Mouse (Mus musculus): ENCODE data around the gene Nat10.

The Nat10 gene

DNA sequence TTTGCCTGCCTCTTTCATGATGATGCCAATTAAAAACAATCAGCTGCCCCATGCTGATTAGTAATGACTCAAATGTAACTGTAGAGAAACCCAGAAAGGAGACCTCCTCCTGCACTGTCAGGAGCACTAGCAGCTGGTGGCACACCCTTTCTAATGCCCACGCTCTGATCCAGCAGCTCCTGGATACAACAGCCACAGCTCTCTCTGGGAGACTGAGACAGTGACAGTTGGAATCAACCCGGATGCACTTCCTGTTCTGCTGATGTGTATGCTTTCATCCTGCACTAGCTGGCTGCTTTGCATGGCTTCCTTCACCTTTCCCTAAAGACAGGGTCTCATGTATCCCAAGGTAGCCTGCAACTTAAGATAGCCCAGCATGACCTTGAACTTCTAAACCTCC lies 15.0 kb downstream of the Nat10 start:
- no peak for DNase-seq (ENCODE audit: low read depth, low spot score)

DNA sequence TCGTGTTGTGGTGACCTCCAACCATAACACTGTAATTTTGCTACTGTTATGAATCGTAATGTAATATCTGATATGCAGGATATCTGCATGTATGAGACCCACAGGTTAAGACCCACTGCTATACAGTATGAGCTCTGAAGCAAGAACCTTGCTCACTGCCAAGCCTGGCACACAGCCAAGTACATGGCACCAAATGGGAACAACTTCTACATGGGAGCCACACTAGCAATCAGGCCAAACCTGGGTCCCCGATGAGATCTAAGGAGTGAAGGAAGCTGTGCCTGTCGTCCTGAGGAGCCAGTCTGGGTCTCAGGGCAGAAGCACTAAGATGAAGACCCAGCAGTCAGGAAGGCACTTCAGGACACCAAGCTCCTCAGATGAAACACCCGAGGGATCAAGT lies 15.6 kb downstream of the Nat10 start:
- no peak for DNase-seq (ENCODE audit: low read depth, low spot score)

DNA sequence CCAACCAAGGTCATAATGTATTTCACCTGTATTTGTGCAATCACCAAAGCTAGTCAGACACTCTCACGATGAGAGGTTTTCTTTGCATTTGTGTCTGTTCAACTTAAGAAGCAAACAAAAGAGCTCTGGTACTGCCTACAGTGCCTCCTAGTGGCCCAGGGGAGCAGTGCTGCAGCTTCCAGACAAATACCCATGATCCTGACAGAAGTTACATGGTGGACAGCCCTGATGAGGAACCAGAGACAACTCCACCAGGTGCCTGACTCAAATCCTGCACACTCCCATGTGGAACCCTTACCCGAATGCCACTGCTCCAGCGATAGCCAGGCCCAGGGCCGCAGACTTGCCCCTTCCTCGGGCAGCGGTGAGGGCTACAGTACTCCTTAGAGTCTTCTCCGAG lies 17.1 kb downstream of the Nat10 start:
- DNase-seq (ENCODE audit: low read depth, low spot score): peak; percentile 84

DNA sequence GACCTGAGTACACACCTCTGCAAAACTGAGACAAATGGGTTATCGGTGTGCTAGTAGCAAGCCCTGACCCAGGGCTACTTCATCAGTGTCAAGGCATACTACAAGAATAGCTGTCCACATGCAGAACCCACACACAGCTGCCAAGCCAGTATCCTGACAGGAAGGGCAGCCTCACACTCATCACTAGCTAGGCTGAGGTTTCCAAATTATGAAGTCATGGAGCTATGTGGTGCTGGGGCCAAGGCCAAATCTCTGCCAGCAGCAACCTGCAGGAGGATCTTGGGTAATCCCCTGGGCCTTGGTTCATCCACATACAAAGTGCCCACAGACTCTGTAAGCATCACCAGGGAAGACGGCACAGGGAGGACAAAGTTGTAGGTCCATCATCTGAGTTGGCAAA lies 17.5 kb downstream of the Nat10 start:
- DNase-seq (ENCODE audit: low read depth, low spot score): no peak

DNA sequence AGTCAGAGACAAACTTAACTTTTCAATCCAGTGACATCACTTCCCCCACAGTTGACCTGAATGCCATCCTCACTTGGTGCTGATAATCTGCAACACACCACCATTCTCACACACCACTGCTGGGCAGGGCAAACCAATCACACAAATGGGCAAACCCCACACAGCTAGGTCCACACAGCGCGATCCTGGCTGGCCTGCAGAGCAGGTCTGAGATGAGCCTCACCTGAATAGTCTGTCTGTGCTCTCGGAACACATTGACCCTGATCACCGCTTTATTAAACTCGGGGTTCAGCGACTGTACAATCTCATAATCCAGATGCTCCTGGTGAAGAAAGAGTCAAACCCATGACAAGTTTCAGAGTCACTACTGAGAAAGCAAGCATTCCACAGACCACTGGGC lies 18.2 kb downstream of the Nat10 start:
- DNase-seq (ENCODE audit: low read depth, low spot score): no peak

DNA sequence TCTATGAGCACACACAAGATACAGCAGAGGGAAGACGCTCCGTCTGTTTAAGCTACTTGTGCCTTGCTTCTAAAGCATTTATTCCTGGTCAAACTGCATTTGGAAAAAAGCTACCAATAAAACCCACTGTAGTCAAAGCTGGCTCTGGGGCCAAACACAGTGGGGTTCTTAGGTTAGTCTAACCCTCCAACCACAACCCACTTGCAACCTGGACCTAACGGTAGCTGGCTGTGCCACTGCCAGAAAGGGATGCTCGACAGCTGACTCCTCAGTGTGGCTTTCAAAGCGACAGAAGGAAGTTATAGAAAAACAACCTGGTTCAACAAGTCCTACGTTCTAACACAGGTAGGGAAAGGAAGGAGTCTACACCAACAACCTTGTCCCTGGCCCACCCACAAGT lies 29.6 kb downstream of the Nat10 start:
- no peak for DNase-seq (ENCODE audit: low read depth, low spot score)

DNA sequence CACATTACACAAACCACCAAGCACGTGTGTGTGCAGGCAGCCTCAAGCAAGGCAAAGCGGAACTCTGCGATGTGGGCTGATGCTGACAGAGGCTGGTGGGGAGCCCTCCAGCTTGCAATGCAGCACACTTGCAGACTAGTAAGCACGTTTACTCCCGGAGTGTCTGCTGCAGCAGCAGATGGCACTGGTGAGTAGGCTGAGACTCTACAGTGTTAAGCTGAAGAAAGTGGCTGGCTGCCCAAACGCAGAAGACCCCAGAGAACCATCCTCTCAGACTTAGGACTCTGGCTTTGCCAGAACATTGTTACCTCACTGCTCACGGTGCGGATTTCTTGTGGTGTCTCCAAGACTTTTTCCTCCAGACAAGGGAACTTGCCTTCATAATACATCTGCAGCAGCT lies 30.1 kb downstream of the Nat10 start:
- DNase-seq (ENCODE audit: low read depth, low spot score): no peak

DNA sequence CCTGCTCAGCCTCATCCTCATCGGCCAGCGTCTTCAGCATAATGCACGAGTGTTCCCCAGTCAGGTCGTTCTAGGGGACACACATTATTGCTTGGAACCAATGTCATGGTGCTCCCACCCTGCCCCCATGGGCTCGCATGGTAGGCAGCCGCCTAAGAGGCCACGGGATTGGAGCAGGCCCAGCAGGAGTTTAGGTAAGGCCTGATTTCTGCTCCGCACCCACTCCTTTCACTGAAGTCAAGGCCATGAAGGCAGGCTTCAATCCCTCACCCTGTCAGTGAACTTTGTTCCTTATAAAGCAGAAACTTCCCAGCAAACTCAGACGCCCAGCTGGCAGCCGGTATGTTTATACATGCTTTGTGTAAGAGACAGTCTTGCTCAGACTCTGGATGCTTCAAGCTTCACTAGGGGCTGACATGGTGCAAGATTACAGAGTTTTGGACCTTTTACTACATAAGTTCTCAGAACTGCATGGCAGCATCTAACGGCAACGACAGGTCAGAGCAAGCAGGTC lies 33.0 kb downstream of the Nat10 start:
- peak; percentile 23 for DNase-seq (ENCODE audit: low read depth, low spot score)

DNA sequence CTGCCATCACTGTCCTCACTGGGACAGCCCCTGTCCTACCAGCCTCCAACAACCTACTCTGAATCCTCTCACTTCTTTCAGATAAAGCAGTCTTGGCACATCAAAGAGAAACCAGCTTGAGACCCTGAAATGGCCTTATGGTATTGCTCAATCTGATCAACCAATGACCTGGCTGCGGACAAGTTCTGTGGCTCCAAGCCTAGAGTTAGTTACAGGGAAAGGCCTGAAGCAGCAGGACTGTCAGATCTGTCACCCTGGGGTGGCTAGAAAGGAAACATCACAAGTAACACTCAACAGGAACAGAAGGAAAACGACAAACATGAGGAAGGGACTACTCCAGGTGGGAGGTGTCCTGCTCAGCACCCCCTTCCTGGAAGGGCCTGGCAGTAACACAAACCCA lies 36.5 kb downstream of the Nat10 start:
- no peak for DNase-seq (ENCODE audit: low read depth, low spot score)

DNA sequence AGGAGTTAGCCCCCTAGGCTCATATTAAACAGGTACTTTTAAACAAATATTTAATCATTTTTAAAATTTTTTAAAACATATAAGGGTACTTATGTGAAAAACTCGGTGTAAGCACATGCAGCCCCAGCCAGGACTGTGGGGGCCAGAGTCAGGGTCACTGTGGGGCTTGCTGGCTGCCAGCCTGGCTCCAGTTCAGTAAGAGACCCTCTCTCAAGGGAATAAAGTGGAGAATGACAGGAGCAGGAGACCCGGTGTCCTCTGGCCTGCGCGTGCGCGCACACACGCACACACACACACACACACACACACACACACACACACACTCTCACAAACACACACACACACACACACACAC lies 41.8 kb downstream of the Nat10 start:
- DNase-seq (ENCODE audit: low read depth, low spot score): no peak

DNA sequence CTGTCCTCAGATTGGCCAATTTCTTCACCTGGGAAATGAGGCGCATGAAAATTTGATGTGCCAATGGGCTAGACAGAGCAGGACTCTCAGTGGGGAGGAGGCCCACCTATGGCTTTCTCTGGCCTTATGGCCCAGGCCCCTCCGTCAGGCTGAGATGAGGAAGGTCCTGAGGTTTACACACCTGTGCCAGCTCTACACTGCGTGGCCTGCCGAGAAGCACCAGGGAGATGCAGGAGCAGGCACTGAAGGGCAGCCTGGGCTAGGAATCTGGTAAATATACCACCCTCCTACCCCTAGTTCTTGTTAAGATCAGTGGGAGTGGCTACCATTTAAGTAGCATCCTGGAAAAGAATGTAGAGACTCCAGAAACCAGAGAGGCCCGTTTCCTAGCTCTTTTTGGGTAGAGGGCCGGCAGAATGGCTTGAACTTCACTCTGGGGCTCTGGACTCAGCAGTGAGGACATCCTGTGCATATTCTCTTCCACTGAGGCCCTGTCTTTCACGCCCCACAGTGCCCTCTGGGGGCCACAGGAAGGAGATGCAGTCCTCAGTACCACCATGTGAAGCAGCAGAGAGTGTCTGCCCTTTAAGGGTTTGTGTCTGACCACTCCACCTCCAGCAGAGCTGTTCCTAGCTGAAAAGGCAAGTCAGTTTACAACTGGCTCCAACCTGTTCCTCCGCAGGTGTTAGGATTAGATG lies 42.3 kb downstream of the Nat10 start:
- peak; percentile 89 for DNase-seq (ENCODE audit: low read depth, low spot score)

DNA sequence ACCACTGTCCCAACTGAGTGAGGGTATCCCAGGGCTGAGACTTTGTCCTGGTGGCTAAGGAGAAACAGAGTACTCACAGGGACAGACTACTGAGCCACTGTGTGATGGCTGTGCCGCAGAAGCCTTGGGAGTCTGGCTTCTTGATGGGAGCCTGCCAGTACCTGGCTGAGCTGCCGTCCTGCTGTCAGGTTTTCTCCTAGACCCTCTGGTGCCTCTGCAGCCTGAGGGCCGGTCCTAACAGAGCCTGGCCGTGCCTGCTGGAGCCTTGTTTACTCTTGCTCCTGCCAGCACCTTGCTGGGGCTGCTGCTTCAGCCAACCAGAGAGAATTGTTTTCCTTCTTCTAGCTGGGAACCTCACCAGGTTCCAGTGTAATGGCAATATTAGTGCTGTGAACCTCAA lies 46.7 kb downstream of the Nat10 start:
- DNase-seq (ENCODE audit: low read depth, low spot score): no peak

DNA sequence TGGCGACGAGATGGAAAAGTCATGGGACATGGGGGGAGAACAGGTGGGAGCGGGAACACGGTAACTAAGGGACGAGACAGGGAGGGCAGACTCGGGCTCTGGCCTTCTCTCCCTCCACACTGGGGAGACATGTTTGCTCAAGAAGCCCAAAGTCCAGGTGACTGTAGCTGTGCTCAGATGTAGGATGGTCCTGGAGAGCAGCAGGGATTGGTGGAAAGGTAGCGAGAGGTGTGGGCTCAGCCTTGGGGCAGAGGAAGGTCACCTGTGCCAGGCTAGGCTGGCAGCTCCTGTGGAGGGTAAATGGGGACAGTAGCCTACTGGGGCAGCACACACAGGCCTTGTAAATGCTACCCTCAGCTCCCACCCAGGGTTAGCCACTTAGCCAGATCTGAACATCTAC lies 47.2 kb downstream of the Nat10 start:
- DNase-seq (ENCODE audit: low read depth, low spot score): no peak

DNA sequence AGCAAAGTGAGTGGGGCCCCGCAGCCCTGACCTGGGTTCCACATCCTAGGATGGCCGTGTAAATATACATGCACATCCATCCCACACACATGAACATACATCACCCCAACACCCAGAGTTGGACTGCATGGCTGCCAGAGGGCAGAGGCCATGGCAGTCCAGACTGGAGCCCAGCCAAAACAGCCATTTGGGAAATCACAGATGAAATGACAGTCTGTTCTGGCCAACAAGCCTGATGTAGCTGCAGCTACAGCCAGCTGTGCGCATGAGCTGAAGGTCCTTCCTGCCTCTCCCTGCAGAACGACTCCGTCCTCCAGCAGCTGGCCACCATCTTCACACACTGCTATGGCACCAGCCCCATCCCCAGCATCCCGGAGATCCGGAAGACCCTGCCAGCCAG lies 50.2 kb downstream of the Nat10 start:
- no peak for DNase-seq (ENCODE audit: low read depth, low spot score)

DNA sequence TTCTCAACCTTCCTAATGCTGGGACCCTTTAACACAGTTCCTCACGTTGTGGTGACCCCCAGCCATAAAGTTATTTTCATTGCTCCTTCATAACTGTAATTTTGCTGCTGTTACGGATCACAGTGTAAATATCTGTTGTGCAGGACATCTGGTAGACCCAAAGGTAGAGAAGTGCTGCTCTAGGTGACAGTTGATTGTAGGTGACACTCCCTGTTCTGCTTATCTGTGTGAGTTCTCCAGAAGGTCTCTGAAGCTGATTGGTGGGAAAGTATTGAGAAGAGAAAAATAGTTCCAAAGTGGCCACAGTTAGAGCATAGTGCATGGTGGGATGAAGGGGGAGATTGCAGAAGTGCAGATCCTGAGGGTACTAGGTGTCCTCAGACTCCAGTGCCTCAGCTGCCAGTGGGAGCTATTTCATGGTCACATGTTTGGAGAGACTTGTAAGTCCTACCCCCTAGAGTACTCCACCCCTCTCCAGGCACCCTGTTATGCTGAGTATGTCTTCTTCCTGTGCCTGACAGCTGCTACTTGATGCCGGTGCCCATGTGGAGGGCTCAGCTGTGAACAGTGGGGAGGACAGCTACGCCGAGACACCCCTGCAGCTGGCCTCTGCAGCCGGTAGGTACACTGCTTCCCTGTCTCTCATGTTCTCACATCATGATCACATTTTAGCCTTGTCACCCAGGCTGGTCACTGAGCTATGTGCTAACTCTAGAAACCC lies 53.9 kb downstream of the Nat10 start:
- no peak for DNase-seq (ENCODE audit: low read depth, low spot score)

DNA sequence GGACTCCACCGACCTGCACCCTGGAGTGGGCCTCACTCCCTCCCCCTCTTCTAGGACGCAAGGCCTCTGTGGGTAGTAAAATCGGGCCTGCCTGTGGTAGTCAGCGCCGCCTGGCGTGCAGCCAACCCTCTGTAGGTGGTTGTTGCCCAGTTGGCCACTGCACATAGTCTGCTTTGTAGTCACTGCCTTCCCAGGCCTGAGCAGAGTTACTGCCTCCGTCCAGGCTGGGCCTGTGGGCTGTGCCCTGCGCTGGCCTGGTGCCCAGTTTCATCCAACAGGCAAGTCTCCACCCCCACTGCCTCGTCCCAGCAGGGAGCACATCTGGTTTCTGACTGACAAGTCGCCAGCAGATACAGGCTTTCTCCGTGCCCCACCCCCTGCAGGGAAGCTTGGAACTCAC lies 54.8 kb downstream of the Nat10 start:
- DNase-seq (ENCODE audit: low read depth, low spot score): no peak

DNA sequence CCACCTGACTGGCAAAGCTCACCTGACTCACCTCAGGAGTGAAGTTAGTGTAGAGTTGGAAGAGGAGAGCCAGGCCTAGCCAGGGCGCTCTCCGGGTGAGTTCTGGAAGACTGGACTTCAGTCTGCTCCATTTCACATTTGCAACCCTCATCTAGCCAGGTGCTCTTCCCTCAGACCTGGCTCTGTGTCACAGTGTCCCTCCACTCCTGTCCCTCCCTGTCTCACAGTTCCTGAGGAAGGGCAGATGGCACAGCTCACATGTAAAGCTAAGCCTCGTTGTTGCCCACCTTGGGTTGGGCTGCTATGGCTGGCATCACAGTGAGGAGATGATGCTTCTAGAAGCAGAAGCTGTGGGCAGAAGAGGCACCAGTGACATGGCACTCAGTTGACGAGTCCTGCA lies 55.2 kb downstream of the Nat10 start:
- DNase-seq (ENCODE audit: low read depth, low spot score): no peak

DNA sequence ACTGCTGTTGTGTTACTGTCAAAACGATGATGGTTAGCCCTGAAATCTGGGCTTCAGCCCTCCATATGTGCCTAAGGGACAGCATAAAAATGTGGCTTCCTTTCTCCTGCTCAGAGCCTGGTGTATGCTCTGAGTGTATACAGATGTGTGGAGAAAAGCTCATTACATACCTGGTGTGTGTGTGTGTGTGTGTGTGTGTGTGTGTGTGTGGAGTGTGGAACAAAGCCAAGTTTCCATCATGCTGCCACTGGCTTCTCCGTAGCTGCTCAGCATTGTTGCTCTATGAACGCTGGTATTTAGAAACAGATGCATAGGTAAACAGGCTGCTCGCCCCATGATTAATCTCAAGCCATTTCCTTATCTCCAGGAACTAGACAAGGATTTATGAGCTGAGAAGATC lies 57.2 kb downstream of the Nat10 start:
- DNase-seq (ENCODE audit: low read depth, low spot score): no peak

DNA sequence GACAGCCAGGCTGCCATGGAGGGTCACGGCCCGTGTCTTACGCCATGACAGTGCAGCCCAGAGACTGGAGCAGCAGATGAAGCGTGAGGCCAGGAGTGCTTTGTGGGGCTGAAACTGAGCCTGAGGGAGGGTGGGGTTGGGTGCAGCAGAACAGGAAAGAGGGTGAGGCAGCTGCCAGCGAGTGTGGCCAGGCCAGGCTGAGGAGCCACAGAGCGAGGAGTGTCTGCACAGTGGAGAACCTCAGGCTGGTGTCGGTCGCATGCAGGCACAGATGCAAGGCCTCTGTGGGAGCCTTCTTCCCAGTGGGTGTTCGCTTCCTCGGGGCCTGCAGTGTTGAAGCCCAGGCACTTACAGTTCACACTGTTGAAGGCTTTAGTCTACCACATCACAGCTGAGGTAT lies 57.7 kb downstream of the Nat10 start:
- no peak for DNase-seq (ENCODE audit: low read depth, low spot score)

DNA sequence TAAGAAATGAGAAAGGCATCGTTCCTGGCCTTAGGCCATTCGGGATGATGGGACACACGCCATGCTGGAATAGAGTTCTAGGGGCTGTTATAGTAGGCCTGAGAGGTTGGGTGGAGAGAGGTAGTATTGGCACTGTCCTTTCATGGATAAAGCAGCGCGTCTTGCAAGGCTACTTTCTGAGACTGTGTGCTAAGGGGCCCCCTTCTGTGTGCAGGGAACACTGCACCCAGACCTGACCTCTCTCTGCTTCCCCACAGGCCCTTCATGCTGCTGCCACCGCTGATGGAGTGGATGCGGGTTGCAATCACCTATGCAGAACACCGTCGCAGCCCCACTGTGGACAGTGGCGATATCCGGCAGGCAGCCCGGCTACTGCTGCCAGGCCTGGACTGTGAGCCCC lies 60.6 kb downstream of the Nat10 start:
- DNase-seq (ENCODE audit: low read depth, low spot score): no peak

DNA sequence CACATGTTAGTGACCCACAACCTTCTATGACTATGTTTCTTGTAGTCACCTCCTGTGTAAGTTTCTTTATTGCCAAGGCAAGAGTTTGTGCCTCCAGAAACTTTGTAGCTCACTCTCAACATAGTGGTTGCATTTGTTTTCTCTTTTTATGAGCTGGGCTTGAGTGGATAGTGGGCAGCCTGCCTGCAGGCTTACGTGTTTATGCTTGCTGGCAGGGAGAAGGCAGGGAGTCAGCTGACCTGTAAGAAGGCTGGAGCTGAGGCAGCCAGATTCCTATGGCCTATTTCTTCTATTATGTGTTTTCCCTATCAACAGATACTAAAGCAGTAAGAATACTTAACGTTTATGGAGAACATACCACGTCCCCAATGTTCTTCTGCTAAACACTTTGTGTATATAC lies 64.9 kb downstream of the Nat10 start:
- DNase-seq (ENCODE audit: low read depth, low spot score): no peak

DNA sequence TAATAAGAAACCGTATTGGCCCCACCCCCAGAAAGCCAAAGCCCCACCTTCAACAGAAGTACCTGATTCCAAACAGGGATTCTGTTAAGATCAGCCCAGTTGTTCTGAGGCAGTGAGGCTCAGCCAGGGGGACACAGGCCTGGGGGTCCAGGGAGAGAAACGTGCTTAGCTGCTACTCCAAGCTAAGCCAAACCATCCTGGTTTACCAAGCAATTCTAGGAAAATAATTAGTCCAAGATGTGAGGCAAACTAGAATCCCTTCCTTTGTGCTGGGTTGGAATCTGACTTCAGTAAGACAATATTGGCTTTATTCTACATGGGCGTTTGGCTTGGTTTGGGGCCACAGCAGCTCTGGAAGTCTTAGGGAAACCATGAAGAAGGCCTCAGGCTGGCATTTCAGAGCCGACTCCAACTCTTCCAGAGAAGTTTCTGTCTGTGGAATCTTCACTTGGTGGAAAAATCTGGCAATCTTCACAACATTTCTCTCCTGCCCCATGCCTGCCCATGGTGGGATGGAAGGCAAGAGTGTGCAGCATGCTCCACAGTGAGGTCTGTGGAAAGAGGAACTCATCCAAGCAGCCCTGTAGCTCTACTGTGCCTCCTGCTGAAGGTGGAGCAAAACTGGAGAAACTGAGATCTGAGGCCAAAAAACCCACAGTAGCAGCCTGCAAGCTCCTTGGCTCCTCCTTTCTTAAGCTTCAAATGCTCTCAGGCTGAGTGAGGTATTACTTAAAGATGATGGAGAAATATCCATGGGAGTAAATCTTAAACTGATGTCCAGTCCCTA lies 66.1 kb downstream of the Nat10 start:
- no peak for DNase-seq (ENCODE audit: low read depth, low spot score)

DNA sequence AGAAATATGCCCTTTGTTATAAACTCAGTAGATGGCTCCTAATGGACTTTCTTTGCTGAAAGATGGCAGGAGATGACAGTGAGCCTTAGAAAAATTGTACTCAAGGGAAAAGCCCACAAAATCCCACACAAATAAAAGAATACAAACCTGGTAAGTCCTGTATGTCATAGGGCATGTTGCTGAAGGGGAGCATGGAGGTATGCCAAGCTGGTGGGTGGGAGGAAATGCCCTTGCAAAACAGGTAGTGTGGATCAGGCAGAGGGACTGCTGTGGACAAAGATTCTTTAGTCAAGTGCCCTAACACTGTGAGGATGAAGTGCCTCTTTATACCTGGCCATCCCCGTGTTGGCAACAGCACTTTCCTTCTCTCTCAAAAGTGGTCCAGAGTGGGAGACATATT lies 68.3 kb downstream of the Nat10 start:
- no peak for DNase-seq (ENCODE audit: low read depth, low spot score)
